Mouse (Mus musculus) mature B cell (primary cell): ENCODE measurements around the gene Ambra1.

Experiments used
- in situ Hi-C: fragments of 300-500 bp; cut with MboI; formaldehyde crosslinking; loops from 2 replicates; pipeline ENCODE4 v1.14.3; 2019

The Ambra1 gene

GRCm38 (mm10) chr2:91939303-91939935, 209.5 kb downstream of the Ambra1 start:
- in situ Hi-C loops: no loop called here

- in situ Hi-C loops: no loop called here
These were observed 212.4 kb downstream of the Ambra1 start for GRCm38 (mm10) chr2:91942356-91942755.

- in situ Hi-C loops: no loop called here
These were observed 214.4 kb downstream of the Ambra1 start for GRCm38 (mm10) chr2:91944170-91944950.

GRCm38 (mm10) chr2:91945483-91945882, 215.5 kb downstream of the Ambra1 start, which contains the start of gene Gm9821:
TSS of gene Gm9821 (plus strand) at chr2:91945703.
- in situ Hi-C loops: no loop called here

GRCm38 (mm10) chr2:91946836-91947235, 216.9 kb downstream of the Ambra1 start:
- in situ Hi-C loops: no loop called here

GRCm38 (mm10) chr2:91947397-91948150, 217.6 kb downstream of the Ambra1 start:
- in situ Hi-C loops: no loop called here

GRCm38 (mm10) chr2:91948151-91948509, 218.2 kb downstream of the Ambra1 start:
- in situ Hi-C loops: no loop called here

- in situ Hi-C loops: no loop called here
These were observed 218.9 kb downstream of the Ambra1 start for GRCm38 (mm10) chr2:91948792-91949241.

- in situ Hi-C loops: no loop called here
These were observed 219.7 kb downstream of the Ambra1 start for GRCm38 (mm10) chr2:91949411-91950274.

GRCm38 (mm10) chr2:91950275-91951085, 220.5 kb downstream of the Ambra1 start:
- in situ Hi-C loops: no loop called here

- in situ Hi-C loops: no loop called here
These were observed 223.9 kb downstream of the Ambra1 start for GRCm38 (mm10) chr2:91953825-91954224.

- in situ Hi-C loops: no loop called here
These were observed 225.2 kb downstream of the Ambra1 start for GRCm38 (mm10) chr2:91955121-91955591.

- in situ Hi-C loops: no loop called here
These were observed 225.9 kb downstream of the Ambra1 start for GRCm38 (mm10) chr2:91955875-91956274.

GRCm38 (mm10) chr2:91957096-91957495, 227.2 kb downstream of the Ambra1 start:
- in situ Hi-C loops: no loop called here

GRCm38 (mm10) chr2:91958049-91958448, 228.1 kb downstream of the Ambra1 start:
- in situ Hi-C loops: no loop called here

- in situ Hi-C loops: no loop called here
These were observed 228.9 kb downstream of the Ambra1 start for GRCm38 (mm10) chr2:91958701-91959457.

GRCm38 (mm10) chr2:91959544-91960410, 229.8 kb downstream of the Ambra1 start:
- in situ Hi-C loops: no loop called here

- in situ Hi-C loops: no loop called here
These were observed 230.5 kb downstream of the Ambra1 start for GRCm38 (mm10) chr2:91960459-91960858.
